Mouse (Mus musculus): Measurements from ENCODE around the gene Trio. TPM values are rescaled to one million over a fixed set of nuclear protein-coding genes. Genes with fewer than 3 reads are reported as not detected.

Trio gene
- polyA plus RNA-seq, 1 experiment from 2014 or later = 45.3 TPM

DNA sequence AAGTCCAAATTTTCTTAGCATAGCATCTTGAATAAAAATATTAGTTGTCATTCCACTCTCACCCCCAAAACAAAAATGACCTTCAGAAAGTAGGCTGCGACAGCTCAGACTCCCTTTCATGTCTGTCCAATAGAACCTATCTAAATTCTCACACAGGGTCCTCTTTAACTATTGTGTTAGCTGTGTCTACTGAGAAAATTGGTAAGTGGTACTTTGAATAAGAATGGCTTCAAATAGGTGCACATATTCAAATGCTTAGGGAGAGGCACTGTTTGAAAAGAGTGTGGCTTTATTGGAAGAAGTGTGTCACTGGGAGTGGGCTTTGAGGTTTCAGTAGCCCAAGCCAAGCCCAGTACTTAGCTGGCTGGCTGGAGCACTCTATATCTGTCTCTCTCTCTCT lies 92.4 kb downstream of the Trio start:
- Histone ChIP-seq H3K9ac (no peak overlapping the region), H3K4me1 (peaks cover 29% of the 10 kb centered on the region), H3K9me3 (replicated peaks) (no peaks in the 10 kb centered on the region), H3K36me3 (no peaks in the 10 kb centered on the region), H3K27ac (replicated peaks) (no peak overlapping the region), H3K27me3 (no peaks in the 10 kb centered on the region), H3K4me3 (replicated peaks) (no peak overlapping the region), H3K4me2 (replicated peaks) (no peak overlapping the region)
- 94% methylated on average over 1 of the region's 1 CpGs for WGBS
- no peak for ATAC-seq (ENCODE audit: insufficient number of reproducible peaks, low FRiP score, low TSS enrichment, low read depth)

GRCm38 (mm10) chr15:27931891-27932290 lies 93.8 kb downstream of the Trio start:
- H3K9me3 ChIP-seq (replicated peaks) = no peaks in the 10 kb centered on the region
- no peak overlapping the region for H3K4me2 ChIP-seq (replicated peaks)
- WGBS = 73% methylated on average over 12 of the region's 12 CpGs
- no peak overlapping the region for H3K4me3 ChIP-seq (replicated peaks)
- no peak overlapping the region for H3K27ac ChIP-seq (replicated peaks)
- no peak overlapping the region for H3K9ac ChIP-seq
- no peaks in the 10 kb centered on the region for H3K36me3 ChIP-seq
- ATAC-seq (ENCODE audit: insufficient number of reproducible peaks, low FRiP score, low TSS enrichment, low read depth) = no peak
- H3K27me3 ChIP-seq = no peaks in the 10 kb centered on the region
- H3K4me1 ChIP-seq = peaks cover 20% of the 10 kb centered on the region

DNA sequence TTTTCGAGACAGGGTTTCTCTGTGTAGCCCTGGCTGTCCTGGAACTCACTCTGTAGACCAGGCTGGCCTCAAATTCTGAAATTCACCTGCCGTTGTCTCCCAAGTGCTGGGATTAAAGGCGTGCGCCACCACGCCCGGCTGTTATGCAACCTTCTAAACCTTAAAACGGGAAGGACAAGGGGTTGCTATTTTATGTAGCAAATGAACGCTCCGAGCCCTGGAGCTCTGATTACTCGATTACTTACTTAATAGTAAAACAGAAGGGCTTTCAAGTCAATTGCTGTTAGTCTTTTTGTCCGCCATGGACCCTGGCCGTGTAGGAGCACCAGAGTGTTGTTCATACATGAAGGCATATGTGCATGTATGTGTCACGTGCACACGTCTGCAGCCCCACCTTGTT lies 94.2 kb downstream of the Trio start:
- no peaks in the 10 kb centered on the region for H3K27me3 ChIP-seq
- no peaks in the 10 kb centered on the region for H3K36me3 ChIP-seq
- no peak overlapping the region for H3K4me2 ChIP-seq (replicated peaks)
- 82% methylated on average over 14 of the region's 14 CpGs for WGBS
- no peak overlapping the region for H3K9ac ChIP-seq
- H3K27ac ChIP-seq (replicated peaks) = no peak overlapping the region
- no peak for ATAC-seq (ENCODE audit: insufficient number of reproducible peaks, low FRiP score, low TSS enrichment, low read depth)
- no peak overlapping the region for H3K4me3 ChIP-seq (replicated peaks)
- no peaks in the 10 kb centered on the region for H3K9me3 ChIP-seq (replicated peaks)
- H3K4me1 ChIP-seq = peaks cover 19% of the 10 kb centered on the region

- ATAC-seq (ENCODE audit: insufficient number of reproducible peaks, low FRiP score, low TSS enrichment, low read depth) = no peak
- whole genome bisulfite sequencing = 80% methylated on average over 6 of the region's 6 CpGs
- H3K9ac ChIP-seq = no peak overlapping the region
- H3K27ac ChIP-seq (replicated peaks) = no peak overlapping the region
- peaks cover 42% of the 10 kb centered on the region for H3K4me1 ChIP-seq
- H3K4me3 ChIP-seq (replicated peaks) = no peak overlapping the region
- H3K9me3 ChIP-seq (replicated peaks) = no peaks in the 10 kb centered on the region
- no peak overlapping the region for H3K4me2 ChIP-seq (replicated peaks)
- H3K27me3 ChIP-seq = no peaks in the 10 kb centered on the region
- H3K36me3 ChIP-seq = no peaks in the 10 kb centered on the region
These were observed 98.0 kb downstream of the Trio start for GRCm38 (mm10) chr15:27927614-27928013.

DNA sequence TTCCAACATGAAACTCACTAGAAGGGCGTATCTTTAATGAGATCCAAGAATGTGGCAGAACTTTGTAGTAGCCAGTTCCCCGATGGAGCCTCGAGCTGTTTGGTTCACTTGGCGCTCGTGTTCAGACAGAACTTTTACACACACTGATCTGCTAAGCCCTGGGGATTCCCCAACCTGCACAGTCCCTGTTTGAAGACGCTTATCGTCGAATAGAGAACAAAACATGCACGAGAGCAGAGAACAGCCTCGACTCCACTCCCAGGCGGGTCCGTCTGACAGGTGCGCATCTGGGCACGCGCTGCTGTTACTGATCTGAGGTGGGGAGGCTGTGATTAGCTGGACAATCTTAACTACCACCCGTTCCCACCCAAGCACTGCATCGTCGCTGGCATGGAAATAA lies 98.7 kb downstream of the Trio start:
- WGBS = 52% methylated on average over 18 of the region's 18 CpGs
- H3K4me2 ChIP-seq (replicated peaks) = no peak overlapping the region
- no peak overlapping the region for H3K4me3 ChIP-seq (replicated peaks)
- peaks cover 49% of the 10 kb centered on the region for H3K4me1 ChIP-seq
- H3K9ac ChIP-seq = no peak overlapping the region
- no peak for ATAC-seq (ENCODE audit: insufficient number of reproducible peaks, low FRiP score, low TSS enrichment, low read depth)
- H3K36me3 ChIP-seq = no peaks in the 10 kb centered on the region
- H3K27me3 ChIP-seq = no peaks in the 10 kb centered on the region
- no peaks in the 10 kb centered on the region for H3K9me3 ChIP-seq (replicated peaks)
- no peak overlapping the region for H3K27ac ChIP-seq (replicated peaks)

GRCm38 (mm10) chr15:27926450-27926849 lies 99.2 kb downstream of the Trio start:
- H3K9me3 ChIP-seq (replicated peaks) = no peaks in the 10 kb centered on the region
- H3K27me3 ChIP-seq = no peaks in the 10 kb centered on the region
- H3K4me2 ChIP-seq (replicated peaks) = no peak overlapping the region
- 61% methylated on average over 7 of the region's 7 CpGs for WGBS
- no peak for ATAC-seq (ENCODE audit: insufficient number of reproducible peaks, low FRiP score, low TSS enrichment, low read depth)
- no peak overlapping the region for H3K4me3 ChIP-seq (replicated peaks)
- H3K27ac ChIP-seq (replicated peaks) = peak overlapping the region; percentile 48; the same call in 1 of the 2 replicates
- peaks cover 51% of the 10 kb centered on the region for H3K4me1 ChIP-seq
- no peaks in the 10 kb centered on the region for H3K36me3 ChIP-seq
- no peak overlapping the region for H3K9ac ChIP-seq

DNA sequence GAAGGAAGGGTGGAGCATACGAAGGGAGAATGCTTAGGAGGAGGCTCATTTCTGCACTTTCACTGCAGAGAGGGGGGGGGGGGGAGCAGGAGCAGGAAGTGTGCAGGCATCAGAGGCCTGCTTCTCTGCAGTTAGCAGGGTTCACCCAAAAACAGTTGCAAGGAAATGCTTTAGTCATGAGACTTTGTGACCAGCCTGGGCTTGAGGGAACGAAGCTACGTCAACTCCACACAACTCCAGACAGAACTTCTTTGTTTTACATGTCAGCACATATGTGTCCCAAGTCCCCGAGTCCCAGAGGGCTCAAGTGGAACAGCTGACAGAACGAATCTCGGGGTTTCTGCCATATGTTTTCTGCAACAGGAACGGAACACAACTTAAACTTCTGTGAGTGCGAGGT lies 99.8 kb downstream of the Trio start:
- Histone ChIP-seq H3K4me1 (peaks cover 52% of the 10 kb centered on the region), H3K27me3 (no peaks in the 10 kb centered on the region), H3K36me3 (no peaks in the 10 kb centered on the region), H3K4me2 (replicated peaks) (no peak overlapping the region), H3K4me3 (replicated peaks) (no peak overlapping the region), H3K27ac (replicated peaks) (peak overlapping the region; percentile 48; the same call in 1 of the 2 replicates), H3K9ac (no peak overlapping the region), H3K9me3 (replicated peaks) (no peaks in the 10 kb centered on the region)
- 15% methylated on average over 8 of the region's 8 CpGs for WGBS
- peak; percentile 11; the same call in 1 of the 2 replicates for ATAC-seq (ENCODE audit: insufficient number of reproducible peaks, low FRiP score, low TSS enrichment, low read depth)

DNA sequence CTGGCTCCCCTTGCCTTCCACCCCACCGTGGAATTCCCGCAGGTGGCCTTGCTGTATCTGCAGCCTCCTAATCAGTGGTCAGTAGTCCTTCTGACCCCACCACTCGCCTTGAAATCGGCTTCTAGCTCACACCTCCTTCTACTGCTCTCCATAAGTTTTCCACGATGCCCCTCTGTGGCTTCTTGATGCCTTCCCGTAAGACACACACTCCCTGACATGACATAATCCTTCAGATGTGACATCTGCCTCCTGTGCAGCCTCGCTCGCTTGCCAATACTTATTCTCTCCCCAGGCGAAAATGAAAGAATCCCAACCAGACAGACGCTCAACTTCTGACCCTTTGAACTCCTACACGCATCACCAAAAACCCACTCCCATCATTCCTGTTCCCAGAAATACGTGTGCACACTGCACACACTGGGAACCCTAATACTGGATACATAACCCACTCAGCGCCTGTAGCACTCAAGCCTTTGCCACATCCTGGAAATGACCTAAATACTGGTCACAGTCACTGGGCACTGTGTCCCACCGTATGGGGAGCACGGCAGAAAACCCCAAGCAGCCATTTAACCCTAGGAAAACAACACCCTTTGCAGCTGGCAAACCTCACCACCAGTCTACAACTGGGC lies 100.5 kb downstream of the Trio start:
- WGBS = 31% methylated on average over 15 of the region's 15 CpGs
- no peak overlapping the region for H3K9ac ChIP-seq
- no peaks in the 10 kb centered on the region for H3K9me3 ChIP-seq (replicated peaks)
- peaks cover 55% of the 10 kb centered on the region for H3K4me1 ChIP-seq
- H3K4me2 ChIP-seq (replicated peaks) = no peak overlapping the region
- ATAC-seq (ENCODE audit: insufficient number of reproducible peaks, low FRiP score, low TSS enrichment, low read depth) = no peak
- no peak overlapping the region for H3K27ac ChIP-seq (replicated peaks)
- no peaks in the 10 kb centered on the region for H3K36me3 ChIP-seq
- H3K27me3 ChIP-seq = no peaks in the 10 kb centered on the region
- no peak overlapping the region for H3K4me3 ChIP-seq (replicated peaks)

DNA sequence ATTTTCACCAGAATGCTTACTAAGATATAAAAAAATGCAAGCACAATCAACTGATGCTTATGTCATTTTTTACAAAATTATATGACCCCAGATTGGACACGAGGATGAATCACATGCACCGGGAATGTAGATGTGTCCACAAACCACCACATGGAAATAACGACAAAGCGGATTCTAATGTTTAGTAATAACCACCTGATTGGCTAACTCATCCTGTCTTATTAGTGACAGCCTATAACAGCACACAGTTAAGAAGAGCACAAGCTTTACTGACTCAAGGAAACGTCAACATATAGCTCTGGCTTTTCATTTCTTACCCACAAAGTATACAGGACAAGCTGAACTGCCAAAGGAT lies 101.7 kb downstream of the Trio start:
- Histone ChIP-seq H3K4me3 (replicated peaks) (peak overlapping the region; percentile 35), H3K27ac (replicated peaks) (no peak overlapping the region), H3K36me3 (no peaks in the 10 kb centered on the region), H3K4me2 (replicated peaks) (peak overlapping the region; percentile 59), H3K27me3 (no peaks in the 10 kb centered on the region), H3K4me1 (peaks cover 59% of the 10 kb centered on the region), H3K9me3 (replicated peaks) (no peaks in the 10 kb centered on the region), H3K9ac (no peak overlapping the region)
- no peak for ATAC-seq (ENCODE audit: insufficient number of reproducible peaks, low FRiP score, low TSS enrichment, low read depth)
- WGBS = 12% methylated on average over 5 of the region's 5 CpGs

GRCm38 (mm10) chr15:27923280-27923986 lies 102.2 kb downstream of the Trio start:
- peak overlapping the region; percentile 35 for H3K4me3 ChIP-seq (replicated peaks)
- no peaks in the 10 kb centered on the region for H3K27me3 ChIP-seq
- no peaks in the 10 kb centered on the region for H3K9me3 ChIP-seq (replicated peaks)
- H3K4me1 ChIP-seq = peaks cover 64% of the 10 kb centered on the region
- 5% methylated on average over 21 of the region's 21 CpGs for WGBS
- H3K4me2 ChIP-seq (replicated peaks) = peak overlapping the region; percentile 59
- peak overlapping the region; percentile 6; the same call in 1 of the 2 replicates for H3K9ac ChIP-seq
- ATAC-seq (ENCODE audit: insufficient number of reproducible peaks, low FRiP score, low TSS enrichment, low read depth) = peak; percentile 84
- peak overlapping the region; percentile 44; the same call in 1 of the 2 replicates for H3K27ac ChIP-seq (replicated peaks)
- H3K36me3 ChIP-seq = no peaks in the 10 kb centered on the region

- Histone ChIP-seq H3K27me3 (no peaks in the 10 kb centered on the region), H3K9ac (no peak overlapping the region), H3K36me3 (0 out of 2 replicates have a peak, but pooled peaks cover 3% of the 10 kb centered on the region), H3K27ac (replicated peaks) (no peak overlapping the region), H3K4me3 (replicated peaks) (no peak overlapping the region), H3K4me1 (peaks cover 50% of the 10 kb centered on the region), H3K9me3 (replicated peaks) (no peaks in the 10 kb centered on the region), H3K4me2 (replicated peaks) (no peak overlapping the region)
- WGBS = 41% methylated on average over 3 of the region's 3 CpGs
- no peak for ATAC-seq (ENCODE audit: insufficient number of reproducible peaks, low FRiP score, low TSS enrichment, low read depth)
These were observed 104.9 kb downstream of the Trio start for GRCm38 (mm10) chr15:27920751-27921150.

DNA sequence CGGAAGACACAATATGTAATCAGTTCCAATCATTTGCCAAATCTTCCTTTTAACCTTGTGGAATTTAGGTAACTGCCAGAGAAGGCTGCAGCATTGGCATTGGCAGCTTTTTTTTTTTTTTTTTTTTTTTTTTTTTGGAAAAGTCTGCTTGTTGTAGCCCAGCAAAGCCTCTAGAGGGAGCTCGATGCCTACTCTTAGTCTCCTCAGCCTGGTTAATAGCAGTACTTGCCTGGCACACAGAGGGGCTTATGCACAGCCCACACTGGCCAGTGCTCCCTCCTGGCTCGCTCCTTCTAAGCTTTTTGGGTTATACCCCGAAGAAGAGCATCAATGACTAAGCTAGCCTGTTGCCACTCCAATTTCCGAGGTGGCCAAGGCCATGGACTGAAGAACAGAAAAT lies 106.1 kb downstream of the Trio start:
- H3K4me3 ChIP-seq (replicated peaks) = no peak overlapping the region
- H3K27me3 ChIP-seq = no peaks in the 10 kb centered on the region
- H3K36me3 ChIP-seq = 0 out of 2 replicates have a peak, but pooled peaks cover 3% of the 10 kb centered on the region
- no peaks in the 10 kb centered on the region for H3K9me3 ChIP-seq (replicated peaks)
- WGBS = 10% methylated on average over 5 of the region's 5 CpGs
- H3K9ac ChIP-seq = no peak overlapping the region
- H3K27ac ChIP-seq (replicated peaks) = no peak overlapping the region
- H3K4me1 ChIP-seq = peaks cover 38% of the 10 kb centered on the region
- H3K4me2 ChIP-seq (replicated peaks) = no peak overlapping the region
- ATAC-seq (ENCODE audit: insufficient number of reproducible peaks, low FRiP score, low TSS enrichment, low read depth) = no peak

Data from embryonic facial prominence, embryonic 15.5 days (tissue).